Mouse (Mus musculus) cerebellum, adult 2 months (tissue): ENCODE data around the gene Cldn24.

Experiments used
- CTCF ChIP-seq: fragments of 200-500 bp; IDR thresholded peaks from 2 replicates; pipeline ENCODE4 v1.5.1; 2011; ENCODE audit warnings: low read depth, mild to moderate bottlenecking, control low read depth, low read length, moderate library complexity, borderline replicate concordance; ENCODE audit not compliant: insufficient read depth
- POLR2A ChIP-seq: fragments of 200-500 bp; IDR thresholded peaks from 2 replicates; pipeline ENCODE4 v1.6.1; 2011; ENCODE audit warnings: low read length, control low read depth, borderline replicate concordance; ENCODE audit not compliant: insufficient read depth

- no peak for TF ChIP-seq CTCF
- no peak for TF ChIP-seq POLR2A
Measured at GRCm38 (mm10) chr8:47852737-47853136, 30.8 kb downstream of the Cldn24 start.
